Mouse (Mus musculus): ENCODE measurements at regions not wholly inside any gene's neighbourhood (a gene's known extent, or its start where the extent isn't known, plus 50 kb on each side); places are given as distances from the start of the nearest gene placed in this dataset.
"Not testable (repeated sequence)": the region's sequence is repeated elsewhere in the genome, so short reads cannot be mapped to it uniquely, and the experiment has no call there.

- WGBS (ENCODE audit: insufficient replicate concordance): 48% methylated on average over 3 of the region's 3 CpGs
- H3K4me1 ChIP-seq (replicated peaks); H3K4me3 ChIP-seq (replicated peaks); ATAC-seq (ENCODE audit: low read depth); H3K27ac ChIP-seq; H3K9me3 ChIP-seq (replicated peaks); H3K36me3 ChIP-seq; DNase-seq; H3K4me2 ChIP-seq; H3K27me3 ChIP-seq; H3K9ac ChIP-seq: not testable (repeated sequence)
Measured at GRCm38 (mm10) chr17:9278046-9278445, 143.8 kb upstream of the Gm17728 start.

DNA sequence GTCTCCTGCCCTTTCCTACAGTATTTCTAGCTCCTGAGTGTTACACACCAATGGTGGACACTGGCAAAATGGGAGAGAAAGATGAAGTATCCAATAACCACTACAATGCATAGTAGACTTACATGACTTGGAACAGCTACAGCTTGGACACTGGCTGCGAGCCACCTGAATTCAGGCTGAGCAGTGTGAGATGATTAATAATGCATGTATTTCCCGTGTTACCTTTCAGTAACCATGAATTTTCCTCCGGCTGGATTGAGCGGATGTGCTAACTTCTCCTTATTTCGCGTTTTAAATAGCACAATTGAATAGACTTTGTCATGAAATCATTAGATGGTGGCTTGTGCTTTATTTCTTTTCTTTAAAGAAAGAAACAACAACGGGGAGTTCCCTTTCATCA lies 142.4 kb upstream of the Gm17728 start:
- no peaks in the 10 kb centered on the region for H3K4me1 ChIP-seq (replicated peaks)

DNA sequence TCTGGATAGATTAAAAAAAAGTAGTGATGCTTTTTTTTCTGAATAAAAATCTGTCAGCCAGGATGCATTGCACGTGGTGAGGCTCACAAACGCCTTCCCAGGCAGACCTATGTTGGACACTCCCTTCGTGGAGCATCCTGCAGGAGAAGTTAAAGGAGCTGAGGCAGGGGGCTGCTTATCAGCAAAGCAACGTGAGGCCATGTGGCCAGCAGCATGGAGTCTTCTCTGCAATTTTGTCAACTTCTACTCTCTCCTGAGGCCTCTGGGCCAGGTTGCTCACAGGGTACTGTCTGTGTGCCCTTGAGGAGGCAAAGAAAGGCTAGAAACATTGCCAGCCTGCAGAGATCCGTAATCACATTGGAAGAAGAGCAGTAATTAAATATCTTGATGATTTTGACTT lies 140.0 kb upstream of the Gm17728 start:
- no peaks in the 10 kb centered on the region for H3K36me3 ChIP-seq
- DNase-seq (no peak), ATAC-seq (ENCODE audit: low read depth) (no peak)
- H3K9me3 ChIP-seq (replicated peaks): no peaks in the 10 kb centered on the region
- H3K4me3 ChIP-seq (replicated peaks): no peak overlapping the region
- 38% methylated on average over 5 of the region's 5 CpGs for WGBS (ENCODE audit: insufficient replicate concordance)
- H3K4me1 ChIP-seq (replicated peaks): no peaks in the 10 kb centered on the region
- no peaks in the 10 kb centered on the region for H3K27me3 ChIP-seq
- H3K27ac ChIP-seq: no peak overlapping the region
- H3K4me2 ChIP-seq: no peak overlapping the region
- no peak overlapping the region for H3K9ac ChIP-seq

More for the DNA sequence above, 142.4 kb upstream of the Gm17728 start:
- Histone ChIP-seq H3K27me3 (no peaks in the 10 kb centered on the region), H3K9ac (no peak overlapping the region), H3K27ac (no peak overlapping the region), H3K4me3 (replicated peaks) (no peak overlapping the region), H3K36me3 (no peaks in the 10 kb centered on the region), H3K9me3 (replicated peaks) (no peaks in the 10 kb centered on the region), H3K4me2 (no peak overlapping the region)
- DNase-seq (no peak), ATAC-seq (ENCODE audit: low read depth) (no peak)
- WGBS (ENCODE audit: insufficient replicate concordance): 71% methylated on average over 7 of the region's 7 CpGs

DNA sequence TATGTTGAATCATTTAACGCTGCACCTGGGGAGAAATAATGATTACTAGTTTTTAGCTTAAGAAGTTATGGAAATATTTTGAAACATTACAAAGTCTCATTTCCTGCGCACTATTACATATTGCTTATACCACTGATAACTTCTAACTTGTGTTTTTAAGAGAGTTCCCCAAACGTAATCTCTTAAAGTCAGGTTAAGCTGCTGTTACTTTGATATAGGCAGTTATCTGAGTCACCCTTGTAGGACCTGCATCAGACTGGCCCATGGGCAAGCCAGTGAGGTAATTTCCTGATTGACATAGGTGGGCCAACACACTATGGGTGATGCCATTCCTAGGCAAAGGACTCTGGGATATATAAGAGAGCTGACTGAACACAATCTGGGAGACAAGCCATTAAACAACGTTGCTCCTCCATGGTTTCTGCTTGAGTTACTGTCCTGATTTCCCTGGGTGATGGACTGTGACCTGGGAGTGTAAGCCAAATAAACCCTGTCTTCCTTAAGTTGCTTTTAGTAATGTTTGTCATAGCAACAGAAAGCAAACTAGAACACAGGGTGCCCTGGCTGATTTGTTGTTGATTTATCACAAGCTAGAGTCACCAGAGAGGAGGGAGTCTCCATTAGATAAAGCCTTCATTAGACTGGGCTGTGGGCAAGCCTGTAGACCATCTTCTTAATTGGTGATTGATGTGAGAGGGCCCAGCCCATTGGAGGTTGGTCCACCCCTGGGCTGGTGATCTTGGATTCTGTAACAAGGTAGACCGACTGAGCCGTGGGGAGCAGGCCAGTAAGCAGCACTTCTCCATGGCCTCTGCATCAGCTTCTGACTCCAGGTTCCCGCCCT lies 139.3 kb upstream of the Gm17728 start:
- no peaks in the 10 kb centered on the region for H3K4me1 ChIP-seq (replicated peaks)
- no peak for ATAC-seq (ENCODE audit: low read depth)
- H3K36me3 ChIP-seq: no peaks in the 10 kb centered on the region
- no peak overlapping the region for H3K4me2 ChIP-seq
- H3K27me3 ChIP-seq: no peaks in the 10 kb centered on the region
- H3K9me3 ChIP-seq (replicated peaks): no peaks in the 10 kb centered on the region
- DNase-seq: no peak
- no peak overlapping the region for H3K4me3 ChIP-seq (replicated peaks)
- WGBS (ENCODE audit: insufficient replicate concordance): 66% methylated on average over 7 of the region's 7 CpGs
- H3K27ac ChIP-seq: no peak overlapping the region
- no peak overlapping the region for H3K9ac ChIP-seq

DNA sequence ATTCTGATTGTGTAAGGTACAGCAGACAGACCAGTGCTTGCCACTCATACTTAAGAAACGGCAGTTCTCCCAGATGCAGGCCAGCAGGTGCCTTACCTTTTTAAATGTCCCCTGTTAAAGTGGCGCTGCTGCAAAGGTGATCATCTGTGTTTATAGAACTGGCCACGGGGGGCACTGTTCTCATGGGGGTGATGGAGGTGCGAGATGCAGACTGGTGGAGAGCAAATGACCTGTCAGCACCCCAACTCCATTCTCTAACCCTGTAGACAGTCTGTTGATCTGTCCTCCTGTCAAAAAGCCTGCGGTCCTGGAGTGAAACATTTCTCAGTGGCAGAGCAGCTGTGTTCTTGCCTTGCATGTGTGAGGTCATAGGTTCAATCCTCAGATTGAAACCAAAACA lies 135.4 kb upstream of the Gm17728 start:
- no peak for DNase-seq
- Histone ChIP-seq H3K27ac (no peak overlapping the region), H3K36me3 (no peaks in the 10 kb centered on the region), H3K4me2 (no peak overlapping the region), H3K9ac (no peak overlapping the region), H3K4me3 (replicated peaks) (no peak overlapping the region), H3K9me3 (replicated peaks) (no peaks in the 10 kb centered on the region), H3K4me1 (replicated peaks) (no peaks in the 10 kb centered on the region), H3K27me3 (no peaks in the 10 kb centered on the region)
- 44% methylated on average over 5 of the region's 5 CpGs for WGBS (ENCODE audit: insufficient replicate concordance)
- ATAC-seq (ENCODE audit: low read depth): no peak

GRCm38 (mm10) chr17:9286834-9287233 lies 135.0 kb upstream of the Gm17728 start:
- Histone ChIP-seq H3K9me3 (replicated peaks) (no peaks in the 10 kb centered on the region), H3K36me3 (no peaks in the 10 kb centered on the region), H3K4me2 (no peak overlapping the region), H3K4me3 (replicated peaks) (no peak overlapping the region), H3K4me1 (replicated peaks) (no peaks in the 10 kb centered on the region), H3K27me3 (no peaks in the 10 kb centered on the region), H3K9ac (no peak overlapping the region), H3K27ac (no peak overlapping the region)
- ATAC-seq (ENCODE audit: low read depth) (no peak), DNase-seq (no peak)
- WGBS (ENCODE audit: insufficient replicate concordance): 36% methylated on average over 6 of the region's 6 CpGs

DNA sequence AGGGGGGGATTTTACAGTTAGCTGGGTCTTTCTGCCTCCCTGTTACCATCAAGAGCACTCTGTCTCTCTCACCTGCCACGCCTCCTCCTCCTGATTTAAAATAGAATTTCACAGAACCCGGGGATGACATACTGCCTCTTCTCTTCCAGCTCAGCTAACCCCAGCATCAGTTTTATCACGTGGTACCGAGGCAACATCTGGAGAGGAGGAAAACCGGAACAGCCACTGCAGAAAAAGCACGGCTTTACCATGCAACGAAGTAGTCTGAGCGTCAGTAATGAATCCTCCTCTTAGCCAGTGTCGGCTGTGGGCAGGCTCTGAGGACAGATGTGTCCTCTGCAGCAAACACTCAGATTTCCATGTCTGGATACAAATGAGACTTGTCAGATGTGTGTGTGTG lies 134.2 kb upstream of the Gm17728 start:
- WGBS (ENCODE audit: insufficient replicate concordance): 56% methylated on average over 9 of the region's 9 CpGs
- ATAC-seq (ENCODE audit: low read depth) (no peak), DNase-seq (no peak)

DNA sequence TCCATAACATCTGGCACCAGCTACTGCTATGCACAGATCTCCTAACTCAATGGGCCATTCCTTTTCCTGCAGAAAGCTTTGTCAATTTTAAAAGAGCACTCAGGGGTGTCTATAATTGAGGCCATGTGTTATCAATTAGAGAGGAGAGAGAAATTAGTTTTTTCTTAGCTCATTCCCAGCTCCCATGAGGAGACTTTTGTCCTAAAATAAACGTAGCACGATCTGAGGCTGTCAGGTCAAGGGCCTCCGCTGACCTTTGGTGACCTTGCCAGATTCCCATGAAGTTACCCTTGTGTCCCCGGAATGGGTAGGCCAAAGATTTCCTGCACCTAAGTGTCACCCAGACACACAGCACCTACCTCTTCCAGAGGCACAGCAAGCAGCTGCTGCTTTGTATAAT lies 130.3 kb upstream of the Gm17728 start:
- no peak overlapping the region for H3K27ac ChIP-seq
- no peak overlapping the region for H3K9ac ChIP-seq
- no peaks in the 10 kb centered on the region for H3K9me3 ChIP-seq (replicated peaks)
- no peaks in the 10 kb centered on the region for H3K4me1 ChIP-seq (replicated peaks)
- DNase-seq (no peak), ATAC-seq (ENCODE audit: low read depth) (no peak)
- H3K27me3 ChIP-seq: no peaks in the 10 kb centered on the region
- H3K4me3 ChIP-seq (replicated peaks): no peak overlapping the region
- H3K36me3 ChIP-seq: no peaks in the 10 kb centered on the region
- H3K4me2 ChIP-seq: no peak overlapping the region
- 49% methylated on average over 4 of the region's 4 CpGs for WGBS (ENCODE audit: insufficient replicate concordance)

More for the DNA sequence above, 134.2 kb upstream of the Gm17728 start:
- Histone ChIP-seq H3K27ac (no peak overlapping the region), H3K27me3 (no peaks in the 10 kb centered on the region), H3K4me2 (no peak overlapping the region), H3K9me3 (replicated peaks) (no peaks in the 10 kb centered on the region), H3K4me3 (replicated peaks) (no peak overlapping the region), H3K4me1 (replicated peaks) (no peaks in the 10 kb centered on the region), H3K36me3 (no peaks in the 10 kb centered on the region), H3K9ac (no peak overlapping the region)

DNA sequence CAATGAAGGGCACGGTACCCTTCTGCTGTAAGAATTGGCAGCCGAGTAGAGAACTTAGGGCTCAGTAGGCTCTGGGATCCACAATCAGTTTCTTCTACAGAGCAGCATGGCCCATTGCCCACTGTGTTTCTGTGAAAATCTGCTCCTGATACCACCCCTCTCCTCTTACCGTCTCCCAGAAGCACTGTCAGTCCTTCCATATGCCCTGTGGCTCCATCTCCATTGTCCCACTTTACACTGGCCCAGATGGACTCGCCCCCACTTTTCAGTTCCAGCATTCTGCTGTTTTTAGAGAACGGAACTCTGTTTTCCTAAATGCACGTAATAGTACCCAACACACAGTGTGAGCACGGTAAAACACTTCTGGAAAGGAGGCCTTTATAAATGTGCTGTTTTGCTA lies 129.6 kb upstream of the Gm17728 start:
- ATAC-seq (ENCODE audit: low read depth) (no peak), DNase-seq (no peak)
- Histone ChIP-seq H3K9ac (no peak overlapping the region), H3K36me3 (no peaks in the 10 kb centered on the region), H3K4me3 (replicated peaks) (no peak overlapping the region), H3K4me1 (replicated peaks) (no peaks in the 10 kb centered on the region), H3K9me3 (replicated peaks) (no peaks in the 10 kb centered on the region), H3K4me2 (no peak overlapping the region), H3K27me3 (no peaks in the 10 kb centered on the region), H3K27ac (no peak overlapping the region)
- 68% methylated on average over 7 of the region's 7 CpGs for WGBS (ENCODE audit: insufficient replicate concordance)

DNA sequence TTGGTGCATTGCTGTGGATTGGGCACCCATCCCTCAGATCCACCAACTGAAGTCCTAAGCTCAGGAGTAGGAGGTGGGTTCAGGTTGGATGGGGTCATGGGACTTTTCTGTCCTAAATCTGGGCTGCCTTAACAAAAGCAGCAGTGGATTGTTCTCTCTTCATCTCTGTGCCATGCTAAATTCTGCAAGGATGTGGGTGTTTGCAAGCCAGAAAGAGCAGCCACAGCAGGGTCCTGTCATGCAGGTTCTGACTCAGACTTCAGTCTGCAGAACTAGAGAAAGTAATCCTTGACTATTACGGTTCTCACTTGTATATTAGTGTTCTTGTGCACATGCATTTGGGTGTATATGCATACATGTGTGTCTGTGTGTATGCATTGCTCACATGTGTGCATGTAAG lies 125.5 kb upstream of the Gm17728 start:
- no peak overlapping the region for H3K4me3 ChIP-seq (replicated peaks)
- no peak for ATAC-seq (ENCODE audit: low read depth)
- H3K27ac ChIP-seq: no peak overlapping the region
- 63% methylated on average over 1 of the region's 1 CpGs for WGBS (ENCODE audit: insufficient replicate concordance)
- no peaks in the 10 kb centered on the region for H3K9me3 ChIP-seq (replicated peaks)
- no peaks in the 10 kb centered on the region for H3K36me3 ChIP-seq
- no peak overlapping the region for H3K9ac ChIP-seq
- H3K4me1 ChIP-seq (replicated peaks): no peaks in the 10 kb centered on the region
- no peaks in the 10 kb centered on the region for H3K27me3 ChIP-seq
- no peak for DNase-seq
- H3K4me2 ChIP-seq: no peak overlapping the region

DNA sequence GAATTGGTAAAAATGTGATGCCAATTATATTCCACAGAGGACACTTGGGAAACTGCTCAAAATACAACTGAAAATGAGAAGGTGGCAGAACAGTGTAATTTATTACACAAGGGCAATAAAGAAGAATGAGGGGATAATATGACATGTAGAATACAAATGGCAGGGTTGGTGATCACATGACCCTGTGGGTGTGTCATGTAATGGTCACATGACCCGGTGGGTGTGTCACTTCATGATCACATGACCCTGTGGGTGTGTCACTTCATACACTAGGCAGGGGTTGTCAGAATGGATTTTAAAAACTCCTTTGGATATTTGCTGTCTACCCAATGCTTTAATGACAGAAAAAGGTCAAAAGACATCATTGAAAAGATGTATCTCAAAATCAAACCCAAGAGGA lies 123.6 kb upstream of the Gm17728 start:
- H3K9ac ChIP-seq: no peak overlapping the region

DNA sequence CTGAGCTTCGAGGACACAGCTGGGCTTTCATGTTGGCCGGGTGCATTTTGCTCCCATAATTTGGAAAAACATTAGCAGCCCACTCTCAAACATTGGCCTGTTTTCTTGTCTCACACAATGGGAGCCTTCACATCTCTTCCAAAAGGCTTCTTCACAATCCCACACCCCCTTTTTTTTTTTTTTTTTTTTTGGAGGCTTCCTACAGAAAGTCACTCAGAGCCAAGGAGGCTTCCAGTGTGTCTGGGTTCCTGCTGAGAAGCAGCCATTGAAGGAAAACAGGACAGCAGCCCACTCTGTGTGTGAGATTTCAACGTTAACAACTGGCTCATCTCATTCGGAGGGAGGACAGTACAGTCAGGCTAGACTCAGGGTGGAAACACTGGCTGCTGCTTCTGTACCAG lies 120.8 kb upstream of the Gm17728 start:
- WGBS (ENCODE audit: insufficient replicate concordance): 40% methylated on average over 4 of the region's 4 CpGs
- Histone ChIP-seq H3K9ac (no peak overlapping the region), H3K9me3 (replicated peaks) (no peaks in the 10 kb centered on the region), H3K4me2 (no peak overlapping the region), H3K36me3 (no peaks in the 10 kb centered on the region), H3K27me3 (no peaks in the 10 kb centered on the region), H3K27ac (no peak overlapping the region), H3K4me3 (replicated peaks) (no peak overlapping the region), H3K4me1 (replicated peaks) (no peaks in the 10 kb centered on the region)
- DNase-seq (no peak), ATAC-seq (ENCODE audit: low read depth) (no peak)

More for the DNA sequence above, 123.6 kb upstream of the Gm17728 start:
- no peak for ATAC-seq (ENCODE audit: low read depth)
- no peak overlapping the region for H3K27ac ChIP-seq
- WGBS (ENCODE audit: insufficient replicate concordance): 44% methylated on average over 1 of the region's 1 CpGs
- no peaks in the 10 kb centered on the region for H3K4me1 ChIP-seq (replicated peaks)
- no peaks in the 10 kb centered on the region for H3K36me3 ChIP-seq
- no peak for DNase-seq
- no peaks in the 10 kb centered on the region for H3K9me3 ChIP-seq (replicated peaks)
- H3K4me2 ChIP-seq: no peak overlapping the region
- H3K27me3 ChIP-seq: no peaks in the 10 kb centered on the region
- no peak overlapping the region for H3K4me3 ChIP-seq (replicated peaks)
